Mouse (Mus musculus): ENCODE measurements around the gene Tap2. TPM values are rescaled to one million over a fixed set of nuclear protein-coding genes. Genes with fewer than 3 reads are reported as not detected.
A peak's percentile ranks its signal among the peaks of the same experiment; 100 is the strongest.

The Tap2 gene
- polyA plus RNA-seq, 1 experiment from 2014 or later, result 1.4 TPM

- DNase-seq (ENCODE audit: low spot score), result no peak
- H3K36me3 ChIP-seq, result no peaks in the 10 kb centered on the region
- WGBS, result 9% methylated on average over 11 of the region's 11 CpGs
- H3K4me1 ChIP-seq (replicated peaks), result peaks cover 19% of the 10 kb centered on the region
- H3K9me3 ChIP-seq, result no peaks in the 10 kb centered on the region
- peaks cover 93% of the 10 kb centered on the region for H3K27me3 ChIP-seq (ENCODE audit: insufficient read depth, poor library complexity, severe bottlenecking)
- no peak overlapping the region for H3K27ac ChIP-seq
- H3K4me3 ChIP-seq, result peak overlapping the region; percentile 51
Measured at GRCm38 (mm10) chr17:34198521-34198912, 4.8 kb upstream of the Tap2 start.

DNA sequence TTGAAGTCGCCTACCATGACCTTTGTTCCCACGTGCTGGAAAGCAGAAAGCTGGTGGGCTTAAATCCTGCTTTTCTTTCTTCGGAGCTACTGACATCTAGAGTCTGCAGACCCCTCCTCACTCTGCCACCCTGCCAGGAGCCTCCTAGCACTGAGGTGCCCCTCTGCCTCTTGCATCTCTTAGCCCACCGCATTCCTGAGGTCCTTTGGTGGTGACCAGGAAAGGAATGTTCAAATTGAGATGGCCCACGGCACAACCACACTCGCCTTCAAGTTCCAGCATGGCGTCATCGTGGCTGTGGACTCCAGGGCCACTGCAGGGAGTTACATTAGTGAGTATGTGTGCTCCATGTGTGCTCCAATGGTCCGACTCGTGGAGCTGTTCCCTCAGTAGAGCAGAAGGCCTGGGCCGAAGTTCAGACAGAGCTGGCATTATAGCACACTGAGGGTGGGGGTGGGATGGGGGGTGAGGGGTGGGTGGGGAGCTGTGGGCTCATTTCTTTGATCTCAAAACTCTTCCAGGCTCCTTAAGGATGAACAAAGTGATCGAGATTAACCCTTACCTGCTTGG, 4.2 kb upstream of the Tap2 start:
- Histone ChIP-seq H3K4me1 (replicated peaks) (peaks cover 19% of the 10 kb centered on the region), H3K27me3 (ENCODE audit: insufficient read depth, poor library complexity, severe bottlenecking) (peaks cover 92% of the 10 kb centered on the region), H3K36me3 (no peaks in the 10 kb centered on the region), H3K9me3 (no peaks in the 10 kb centered on the region), H3K4me3 (no peak overlapping the region), H3K27ac (no peak overlapping the region)
- WGBS, result 68% methylated on average over 12 of the region's 12 CpGs
- no peak for DNase-seq (ENCODE audit: low spot score)

GRCm38 (mm10) chr17:34200047-34200446, 3.3 kb upstream of the Tap2 start:
- H3K4me1 ChIP-seq (replicated peaks), result peaks cover 25% of the 10 kb centered on the region
- WGBS, result 87% methylated on average over 10 of the region's 10 CpGs
- H3K36me3 ChIP-seq, result no peaks in the 10 kb centered on the region
- H3K9me3 ChIP-seq, result no peaks in the 10 kb centered on the region
- peaks cover 91% of the 10 kb centered on the region for H3K27me3 ChIP-seq (ENCODE audit: insufficient read depth, poor library complexity, severe bottlenecking)
- no peak overlapping the region for H3K4me3 ChIP-seq
- H3K27ac ChIP-seq, result no peak overlapping the region
- DNase-seq (ENCODE audit: low spot score), result no peak

DNA sequence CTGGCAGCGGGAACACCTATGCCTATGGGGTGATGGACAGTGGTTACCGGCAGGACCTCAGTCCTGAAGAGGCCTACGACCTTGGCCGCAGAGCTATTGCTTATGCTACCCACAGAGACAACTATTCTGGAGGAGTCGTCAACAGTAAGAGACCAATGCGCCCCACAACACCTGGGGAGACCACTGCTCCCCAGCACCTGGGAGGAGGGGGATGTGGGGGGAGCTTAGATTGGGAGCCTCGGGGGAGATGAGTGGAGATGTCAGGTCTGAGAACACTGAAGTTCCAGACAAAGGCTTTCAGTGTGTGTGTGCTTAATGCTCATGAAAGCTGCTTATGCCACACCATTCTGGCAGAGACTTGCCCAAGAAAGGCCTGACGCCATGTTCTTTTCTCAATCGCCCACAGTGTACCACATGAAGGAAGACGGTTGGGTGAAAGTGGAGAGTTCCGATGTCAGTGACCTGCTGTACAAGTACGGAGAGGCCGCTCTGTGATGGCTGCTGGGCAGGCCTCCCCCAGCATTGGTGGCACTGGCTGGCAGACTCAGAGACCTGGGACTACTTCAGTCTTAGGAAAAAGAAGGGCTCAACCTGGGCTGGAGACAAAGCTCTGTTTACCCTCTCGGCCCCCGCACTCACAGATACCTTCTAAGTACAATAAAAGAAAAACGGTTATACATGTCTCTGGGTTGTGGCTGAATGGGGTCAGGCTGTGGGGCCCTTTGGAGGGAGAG, 2.4 kb upstream of the Tap2 start:
- WGBS, result 87% methylated on average over 16 of the region's 16 CpGs
- Histone ChIP-seq H3K36me3 (no peaks in the 10 kb centered on the region), H3K4me1 (replicated peaks) (peaks cover 32% of the 10 kb centered on the region), H3K4me3 (no peak overlapping the region), H3K9me3 (no peaks in the 10 kb centered on the region), H3K27me3 (ENCODE audit: insufficient read depth, poor library complexity, severe bottlenecking) (peaks cover 91% of the 10 kb centered on the region), H3K27ac (no peak overlapping the region)
- DNase-seq (ENCODE audit: low spot score), result no peak

- 67% methylated on average over 7 of the region's 7 CpGs for WGBS
- no peak overlapping the region for H3K4me3 ChIP-seq
- peaks cover 91% of the 10 kb centered on the region for H3K27me3 ChIP-seq (ENCODE audit: insufficient read depth, poor library complexity, severe bottlenecking)
- no peaks in the 10 kb centered on the region for H3K9me3 ChIP-seq
- DNase-seq (ENCODE audit: low spot score), result no peak
- H3K36me3 ChIP-seq, result no peaks in the 10 kb centered on the region
- peaks cover 32% of the 10 kb centered on the region for H3K4me1 ChIP-seq (replicated peaks)
- H3K27ac ChIP-seq, result no peak overlapping the region
Measured at GRCm38 (mm10) chr17:34201506-34202055, 1.7 kb upstream of the Tap2 start.

DNA sequence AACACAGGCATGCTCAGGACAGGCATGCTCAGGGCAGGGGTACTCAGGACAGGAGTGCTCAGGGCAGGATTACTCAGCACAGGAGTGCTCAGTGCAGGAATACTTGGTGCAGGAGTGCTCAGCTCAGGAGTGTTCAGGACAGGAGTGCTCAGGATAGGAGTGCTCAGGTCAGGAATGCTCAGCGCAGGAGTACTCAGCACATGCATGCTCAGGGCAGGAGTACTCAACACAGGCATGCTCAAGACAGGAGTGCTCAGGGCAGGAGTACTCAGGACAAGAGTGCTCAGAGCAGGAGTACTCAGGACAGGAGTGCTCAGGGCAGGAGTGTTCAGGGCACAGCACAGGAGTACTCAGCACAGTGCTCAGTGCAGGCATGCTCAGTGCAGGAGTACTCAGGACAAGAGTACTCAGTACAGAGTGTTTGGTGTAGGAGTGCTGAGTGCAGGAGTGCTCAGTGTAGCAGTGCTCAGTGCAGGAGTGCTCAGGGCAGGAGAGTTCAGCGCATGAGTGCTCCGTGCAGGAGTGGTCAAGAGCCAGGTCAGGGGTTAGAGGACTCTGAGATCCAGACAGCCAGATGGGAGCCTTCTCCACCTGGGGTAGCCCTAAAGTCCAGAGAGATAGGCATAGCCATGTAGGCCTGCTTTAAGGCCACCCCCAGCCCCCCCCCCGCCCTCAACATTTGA, 426 bp upstream of the Tap2 start:
- no peak overlapping the region for H3K27ac ChIP-seq
- H3K4me1 ChIP-seq (replicated peaks), result peaks cover 21% of the 10 kb centered on the region
- H3K36me3 ChIP-seq, result no peaks in the 10 kb centered on the region
- peaks cover 87% of the 10 kb centered on the region for H3K27me3 ChIP-seq (ENCODE audit: insufficient read depth, poor library complexity, severe bottlenecking)
- H3K4me3 ChIP-seq, result no peak overlapping the region
- WGBS, result 79% methylated on average over 4 of the region's 4 CpGs
- no peak for DNase-seq (ENCODE audit: low spot score)
- no peaks in the 10 kb centered on the region for H3K9me3 ChIP-seq

DNA sequence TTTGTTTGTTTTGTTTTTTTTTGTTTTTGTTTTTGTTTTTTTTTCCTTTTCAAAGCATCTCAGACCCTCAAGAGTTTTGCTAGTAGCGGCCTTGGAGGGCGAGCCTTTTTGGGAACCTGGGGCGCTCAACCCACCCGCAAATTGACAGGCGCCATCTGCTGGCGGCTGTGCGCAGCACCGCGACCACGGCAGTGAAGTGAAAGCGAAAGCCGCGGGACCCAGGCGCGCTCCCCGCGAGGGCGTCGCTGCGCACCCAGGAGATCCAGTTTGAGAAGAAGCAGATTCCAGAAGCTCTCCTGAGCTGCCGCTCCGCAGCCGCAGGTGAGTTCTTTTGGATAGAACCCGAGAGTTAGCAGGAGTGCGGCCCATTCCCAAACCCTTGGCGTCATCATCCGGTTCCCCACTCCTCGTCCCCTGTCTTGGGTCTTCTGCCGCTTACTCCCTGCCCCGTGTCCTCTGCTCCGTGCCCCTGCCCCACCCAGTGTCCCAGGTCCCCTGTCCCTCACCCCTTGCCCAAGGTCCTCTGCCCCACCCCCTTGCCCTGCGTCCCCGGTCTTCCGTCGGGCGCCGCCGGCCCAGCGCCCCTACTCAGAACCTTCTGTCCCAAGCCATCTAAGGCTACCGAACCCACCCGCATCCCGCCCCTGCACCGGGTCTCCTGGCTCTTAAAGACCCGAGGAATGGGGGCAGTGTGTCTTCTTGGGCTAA, 1.1 kb downstream of the Tap2 start:
- peak; percentile 84 for DNase-seq (ENCODE audit: low spot score)
- H3K4me1 ChIP-seq (replicated peaks), result peaks cover 13% of the 10 kb centered on the region
- H3K36me3 ChIP-seq, result no peaks in the 10 kb centered on the region
- peak overlapping the region; percentile 78 for H3K4me3 ChIP-seq
- WGBS, result under 1% methylated on average over 44 of the region's 44 CpGs
- no peaks in the 10 kb centered on the region; the same call in 1 of the 2 replicates for H3K9me3 ChIP-seq
- peaks cover 82% of the 10 kb centered on the region for H3K27me3 ChIP-seq (ENCODE audit: insufficient read depth, poor library complexity, severe bottlenecking)
- H3K27ac ChIP-seq, result peak overlapping the region; percentile 66

GRCm38 (mm10) chr17:34205021-34205745, 1.9 kb downstream of the Tap2 start:
- peak overlapping the region; percentile 78 for H3K4me3 ChIP-seq
- peaks cover 76% of the 10 kb centered on the region for H3K27me3 ChIP-seq (ENCODE audit: insufficient read depth, poor library complexity, severe bottlenecking)
- WGBS, result 13% methylated on average over 18 of the region's 18 CpGs
- no peaks in the 10 kb centered on the region for H3K36me3 ChIP-seq
- no peak overlapping the region for H3K27ac ChIP-seq
- DNase-seq (ENCODE audit: low spot score), result no peak
- peaks cover 3% of the 10 kb centered on the region; the same call in 1 of the 2 replicates for H3K9me3 ChIP-seq
- H3K4me1 ChIP-seq (replicated peaks), result peaks cover 13% of the 10 kb centered on the region

DNA sequence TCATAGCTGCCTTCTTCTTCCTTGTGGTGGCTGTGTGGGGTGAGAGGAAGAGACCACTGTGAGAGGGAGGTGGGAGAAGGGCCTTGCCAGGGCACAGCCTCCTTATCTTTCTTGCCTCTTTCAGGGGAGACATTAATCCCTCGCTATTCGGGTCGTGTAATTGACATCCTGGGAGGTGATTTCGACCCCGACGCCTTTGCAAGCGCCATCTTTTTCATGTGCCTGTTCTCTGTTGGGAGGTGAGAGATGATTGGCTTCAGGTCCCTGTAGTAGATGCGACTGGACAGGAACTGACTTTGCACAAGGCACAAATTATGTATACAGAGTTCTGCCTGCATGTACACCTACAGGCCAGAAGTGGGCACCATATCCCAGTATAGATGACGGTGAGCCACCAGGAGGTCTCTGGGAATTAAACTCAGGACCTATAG, 2.4 kb downstream of the Tap2 start:
- peaks cover 13% of the 10 kb centered on the region for H3K4me1 ChIP-seq (replicated peaks)
- no peaks in the 10 kb centered on the region for H3K36me3 ChIP-seq
- no peak overlapping the region for H3K27ac ChIP-seq
- peaks cover 3% of the 10 kb centered on the region; the same call in 1 of the 2 replicates for H3K9me3 ChIP-seq
- peaks cover 76% of the 10 kb centered on the region for H3K27me3 ChIP-seq (ENCODE audit: insufficient read depth, poor library complexity, severe bottlenecking)
- WGBS, result 19% methylated on average over 9 of the region's 9 CpGs
- no peak for DNase-seq (ENCODE audit: low spot score)
- H3K4me3 ChIP-seq, result peak overlapping the region; percentile 78; the same call in 1 of the 2 replicates

- no peak overlapping the region for H3K27ac ChIP-seq
- peaks cover 76% of the 10 kb centered on the region for H3K27me3 ChIP-seq (ENCODE audit: insufficient read depth, poor library complexity, severe bottlenecking)
- H3K36me3 ChIP-seq, result no peaks in the 10 kb centered on the region
- peaks cover 16% of the 10 kb centered on the region for H3K4me1 ChIP-seq (replicated peaks)
- peaks cover 3% of the 10 kb centered on the region; the same call in 1 of the 2 replicates for H3K9me3 ChIP-seq
- DNase-seq (ENCODE audit: low spot score), result no peak
- H3K4me3 ChIP-seq, result no peak overlapping the region
- WGBS, result 84% methylated on average over 5 of the region's 5 CpGs
Measured at GRCm38 (mm10) chr17:34206731-34207130, 3.4 kb downstream of the Tap2 start.

DNA sequence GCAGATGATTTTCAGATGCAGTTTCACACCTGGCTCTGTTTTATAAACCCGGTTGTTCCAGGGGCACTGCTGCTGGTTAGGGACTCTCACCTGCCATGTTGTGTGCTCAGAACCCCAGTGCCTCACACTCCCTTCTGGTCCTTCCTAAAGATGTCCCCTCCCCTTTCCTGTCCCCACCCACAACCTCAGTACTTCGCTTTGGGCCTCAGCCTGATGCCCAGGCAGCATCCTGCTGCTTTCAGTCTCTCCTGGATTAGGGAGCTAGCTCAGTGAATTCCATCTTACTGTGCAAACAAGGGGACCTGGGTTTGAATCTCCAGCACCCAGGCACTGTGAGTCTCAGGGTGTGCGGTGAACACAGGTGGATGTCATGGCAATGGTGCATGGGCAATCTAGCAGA, 4.1 kb downstream of the Tap2 start:
- no peak for DNase-seq (ENCODE audit: low spot score)
- Histone ChIP-seq H3K4me1 (replicated peaks) (peaks cover 19% of the 10 kb centered on the region), H3K27ac (no peak overlapping the region), H3K4me3 (no peak overlapping the region), H3K27me3 (ENCODE audit: insufficient read depth, poor library complexity, severe bottlenecking) (peaks cover 82% of the 10 kb centered on the region), H3K9me3 (peaks cover 3% of the 10 kb centered on the region; the same call in 1 of the 2 replicates), H3K36me3 (no peaks in the 10 kb centered on the region)
- 61% methylated on average over 3 of the region's 3 CpGs for WGBS

- WGBS, result 94% methylated on average over 9 of the region's 9 CpGs
- Histone ChIP-seq H3K9me3 (peaks cover 3% of the 10 kb centered on the region; the same call in 1 of the 2 replicates), H3K27me3 (ENCODE audit: insufficient read depth, poor library complexity, severe bottlenecking) (peaks cover 82% of the 10 kb centered on the region), H3K36me3 (no peaks in the 10 kb centered on the region), H3K27ac (no peak overlapping the region), H3K4me3 (no peak overlapping the region), H3K4me1 (replicated peaks) (peaks cover 19% of the 10 kb centered on the region)
- no peak for DNase-seq (ENCODE audit: low spot score)
Measured at GRCm38 (mm10) chr17:34207866-34208265, 4.5 kb downstream of the Tap2 start.

All from hindbrain, embryonic 10.5 days (tissue).